Mouse (Mus musculus) kidney, adult 2 months (tissue): ENCODE data around the gene Npvf.

Experiments
- CTCF ChIP-seq: fragments of 200-500 bp; conservative IDR thresholded peaks from 2 replicates; pipeline ENCODE4 v1.5.1; 2011; ENCODE audit warnings: low read depth, mild to moderate bottlenecking, control low read depth, low read length, moderate library complexity, mixed read lengths; ENCODE audit not compliant: insufficient read depth, insufficient read length
- POLR2A ChIP-seq: fragments of 200-500 bp; IDR thresholded peaks from one replicate; pipeline ENCODE4 v1.6.1; 2011; ENCODE audit warnings: low read depth, low read length, control low read depth

DNA sequence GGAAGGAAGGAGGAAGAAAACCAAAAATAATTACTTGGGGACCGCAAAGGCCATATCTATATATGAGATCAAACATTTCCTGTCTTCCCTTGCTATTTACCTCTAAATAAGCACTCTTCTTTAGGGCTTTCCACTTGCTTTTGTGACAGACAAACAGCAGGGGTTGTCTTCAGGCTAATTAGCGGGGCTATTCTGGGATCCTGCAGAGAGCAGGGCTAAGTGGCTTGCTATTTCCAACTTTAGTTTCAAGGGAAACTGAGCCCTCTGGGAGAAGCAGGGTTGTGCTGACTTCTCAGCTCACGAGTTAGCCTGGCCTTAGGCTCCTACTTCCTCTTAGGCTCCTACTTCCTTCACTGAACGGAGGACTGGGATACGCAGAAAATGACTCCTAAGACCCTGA lies 27.3 kb upstream of the Npvf start:
- TF ChIP-seq POLR2A (no peak), CTCF (no peak)
